Mouse (Mus musculus): Measurements from ENCODE around the gene Ctnna2. TPM values are rescaled to one million over a fixed set of nuclear protein-coding genes. Genes with fewer than 3 reads are reported as not detected.

Gene Ctnna2
- total RNA-seq, 2 experiments from 2014 or later, result 1.6 to 1.7 TPM

- DNase-seq, result no peak
These were observed 1082.3 kb downstream of the Ctnna2 start for GRCm38 (mm10) chr6:76897156-76897555.

All from adrenal gland, postnatal 36 days (tissue).